Mouse (Mus musculus) lung, postnatal 36 days (tissue): Measurements from ENCODE around the gene Fkbp9.

Experiments
- DNase-seq: peaks from one replicate; pipeline ENCODE4 v3.0.0; 2022; ENCODE audit warnings: mixed read lengths

Fkbp9 gene

DNA sequence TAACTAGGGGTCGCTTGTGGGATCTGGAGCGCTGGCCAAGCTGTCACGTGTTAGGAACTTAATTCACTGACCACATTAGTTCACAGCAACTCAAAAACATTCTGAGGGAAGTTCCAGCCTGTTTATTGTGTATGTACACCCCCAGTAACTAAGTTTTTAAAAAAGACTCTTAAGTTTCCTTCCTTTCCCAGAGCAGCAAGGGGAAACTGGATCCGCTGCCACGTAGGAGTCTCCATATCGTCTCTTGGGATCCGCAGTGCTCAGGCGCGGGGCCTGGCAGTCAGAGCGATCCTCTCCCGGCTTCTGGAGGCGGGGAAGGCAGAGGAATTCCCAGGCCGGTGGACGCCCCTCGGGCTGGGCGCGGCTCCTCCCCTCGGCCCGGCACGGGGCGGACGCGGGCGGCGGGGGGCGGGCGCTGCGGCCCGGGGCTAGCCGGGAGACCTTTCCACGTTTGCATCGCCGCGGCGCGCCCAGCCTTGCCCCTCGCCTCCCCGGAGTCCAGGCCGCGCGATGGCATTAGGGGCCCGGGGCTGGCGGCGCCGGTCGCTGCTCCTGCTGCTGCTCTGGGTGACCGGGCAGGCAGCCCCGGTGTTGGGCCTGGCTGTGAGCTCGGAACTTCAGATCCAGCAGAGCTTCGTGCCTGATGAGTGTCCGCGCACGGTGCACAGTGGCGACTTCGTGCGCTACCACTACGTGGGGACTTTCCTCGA lies at the start of gene Fkbp9:
TSS of gene Fkbp9 (plus strand) at position 363 of the 710 bp plus-strand sequence.
- peak; percentile 88 for DNase-seq

GRCm38 (mm10) chr6:56783561-56784272 lies 48.1 kb upstream of the Fkbp9 start:
- no peak for DNase-seq

GRCm38 (mm10) chr6:56785068-56785467 lies 46.8 kb upstream of the Fkbp9 start:
- peak; percentile 33 for DNase-seq

GRCm38 (mm10) chr6:56787668-56788067 lies 44.2 kb upstream of the Fkbp9 start:
- DNase-seq, result no peak

- no peak for DNase-seq
These were observed 42.5 kb upstream of the Fkbp9 start for GRCm38 (mm10) chr6:56789336-56789735.

- no peak for DNase-seq
These were observed 37.0 kb upstream of the Fkbp9 start for GRCm38 (mm10) chr6:56794834-56795233.

DNA sequence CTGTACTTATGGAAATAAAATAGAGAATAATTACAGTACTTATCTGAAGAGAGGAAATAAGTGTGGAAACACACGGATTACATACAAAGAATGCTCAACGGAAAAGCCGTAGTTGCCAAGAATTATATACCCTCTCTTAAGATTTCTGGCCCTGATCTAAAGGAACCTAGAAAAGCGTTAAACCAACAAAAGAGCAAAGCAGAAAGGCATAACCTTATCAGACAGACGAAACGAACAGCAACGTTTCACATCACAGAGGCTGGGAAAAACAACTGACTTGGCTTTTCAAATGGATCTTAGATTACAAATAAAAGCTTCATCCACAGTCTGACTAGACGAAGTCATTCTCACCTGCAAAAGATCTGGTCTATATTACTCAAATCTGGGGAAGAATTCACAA lies 35.6 kb upstream of the Fkbp9 start:
- no peak for DNase-seq

DNA sequence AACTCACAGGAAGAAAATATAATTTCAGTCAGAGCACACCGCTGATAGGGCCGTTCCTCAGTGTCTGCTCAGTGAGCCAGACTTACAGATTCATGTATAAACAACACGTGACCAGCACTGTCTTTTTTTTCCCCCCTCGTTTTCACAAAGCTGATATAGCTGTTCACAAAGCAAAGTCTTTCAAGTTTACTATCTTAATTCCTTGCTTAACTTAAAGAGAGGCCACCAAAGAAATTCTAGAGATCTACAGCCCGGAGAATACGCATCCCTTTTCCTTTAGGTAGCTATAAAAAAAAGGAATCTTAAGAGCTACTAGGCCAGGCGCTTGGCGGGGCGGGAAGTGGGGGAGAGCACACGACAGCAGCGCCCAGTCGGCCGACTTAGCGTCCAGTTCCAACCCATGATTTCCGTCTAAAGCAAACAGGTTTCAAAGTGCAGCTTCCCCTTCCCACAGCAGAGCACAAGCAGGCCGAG lies 35.2 kb upstream of the Fkbp9 start:
- peak; percentile 60 for DNase-seq

GRCm38 (mm10) chr6:56797311-56798151 lies 34.3 kb upstream of the Fkbp9 start, which contains the start of gene Kbtbd2:
Gene Kbtbd2 (minus strand): TSS chr6:56797813.
- peak; percentile 96 for DNase-seq

DNA sequence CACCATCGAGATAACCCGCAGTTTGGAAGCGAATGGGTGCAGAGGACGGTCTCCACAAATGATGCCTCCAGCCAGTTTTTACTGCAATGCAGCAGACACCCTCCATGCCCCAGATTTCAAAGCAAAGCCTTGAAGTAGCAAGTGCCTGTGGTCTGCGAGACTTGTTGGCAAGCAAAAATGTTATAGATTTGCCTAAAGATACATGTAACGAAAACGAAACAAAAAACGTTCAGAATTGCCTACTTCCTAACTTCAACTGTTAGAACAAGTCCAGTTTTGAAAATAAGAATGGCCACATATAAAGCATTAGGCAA lies 33.8 kb upstream of the Fkbp9 start:
- no peak for DNase-seq

GRCm38 (mm10) chr6:56805026-56805425 lies 26.8 kb upstream of the Fkbp9 start:
- DNase-seq, result no peak

DNA sequence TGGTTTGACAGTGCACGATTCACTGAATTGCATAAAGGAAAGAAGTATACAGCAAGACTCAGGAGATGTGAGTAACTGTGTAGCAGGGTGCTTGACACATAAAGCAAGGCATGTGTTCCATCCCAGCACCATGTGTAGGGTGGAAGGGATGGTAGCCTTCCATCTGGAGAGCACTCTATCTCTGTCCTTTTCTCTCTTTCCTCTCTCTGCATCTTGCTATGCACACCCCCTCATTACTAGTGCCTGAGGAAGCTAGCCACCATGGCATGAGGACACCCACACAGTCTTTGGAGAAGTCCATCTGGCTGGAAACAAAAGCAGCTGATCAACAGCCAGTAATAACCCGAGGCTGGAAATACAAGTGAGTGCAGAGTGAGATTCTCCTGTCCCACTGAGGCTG lies 25.7 kb upstream of the Fkbp9 start:
- DNase-seq, result no peak

DNA sequence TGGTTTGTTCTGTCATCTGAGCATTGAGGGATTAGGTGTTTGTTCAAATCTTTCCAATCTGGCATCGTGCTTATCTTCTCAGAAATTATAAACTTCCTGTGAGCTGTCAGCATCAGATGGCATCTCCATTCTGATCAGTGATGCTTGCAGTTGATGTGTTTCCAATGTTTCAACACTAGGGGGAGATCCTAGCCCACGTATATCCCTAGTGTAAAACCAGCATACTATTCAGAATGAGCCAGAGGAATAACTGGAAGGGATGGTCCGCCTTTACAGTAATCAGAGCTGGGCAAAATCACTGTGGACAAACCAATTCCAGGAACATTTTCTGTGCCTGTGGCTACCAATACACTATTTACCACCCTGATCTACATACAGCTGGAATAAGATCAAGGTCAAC lies 23.2 kb upstream of the Fkbp9 start:
- peak; percentile 74 for DNase-seq

GRCm38 (mm10) chr6:56813332-56813731 lies 18.5 kb upstream of the Fkbp9 start:
- DNase-seq, result no peak

GRCm38 (mm10) chr6:56818436-56819123 lies 13.3 kb upstream of the Fkbp9 start:
- peak; percentile 77 for DNase-seq

- DNase-seq, result no peak
These were observed 12.8 kb upstream of the Fkbp9 start for GRCm38 (mm10) chr6:56819124-56819487.

DNA sequence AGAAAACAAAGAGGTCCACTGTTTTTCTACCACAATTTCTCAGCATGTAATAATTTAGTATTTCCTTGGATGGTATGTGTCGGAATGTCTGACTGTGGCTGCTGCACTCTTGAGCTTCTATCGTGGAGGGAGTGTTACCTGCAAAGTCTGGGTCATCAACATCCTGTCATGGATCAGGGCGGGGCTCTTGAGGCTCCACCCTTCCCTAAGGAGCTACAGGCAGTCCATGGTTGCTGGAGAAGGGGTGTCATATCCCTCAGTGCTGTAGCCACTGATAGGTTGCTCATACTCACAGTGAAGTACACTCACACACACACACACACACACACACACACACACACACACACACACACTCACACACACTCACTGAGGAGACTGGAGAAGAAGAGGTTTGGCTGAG lies 6.2 kb upstream of the Fkbp9 start:
- no peak for DNase-seq

DNA sequence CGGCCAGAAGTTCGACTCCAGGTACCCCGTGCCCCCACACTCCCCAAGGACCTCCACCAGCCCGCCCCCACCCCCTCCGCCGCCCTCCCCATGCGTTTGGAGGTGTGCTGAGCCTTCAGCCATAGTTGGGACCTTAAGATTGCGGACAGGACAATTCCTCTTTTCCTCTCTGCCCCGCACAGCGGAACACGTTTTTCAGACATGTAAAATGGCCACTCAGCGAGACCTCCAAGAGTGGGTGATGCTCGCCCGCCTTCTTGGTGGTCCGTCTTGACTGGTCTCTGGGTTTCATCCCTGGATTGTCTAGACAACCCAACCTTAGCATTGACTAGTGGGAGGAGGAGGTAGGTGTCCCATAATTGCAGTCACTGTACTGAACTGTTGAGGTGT lies 543 bp downstream of the Fkbp9 start:
- DNase-seq, result no peak

DNA sequence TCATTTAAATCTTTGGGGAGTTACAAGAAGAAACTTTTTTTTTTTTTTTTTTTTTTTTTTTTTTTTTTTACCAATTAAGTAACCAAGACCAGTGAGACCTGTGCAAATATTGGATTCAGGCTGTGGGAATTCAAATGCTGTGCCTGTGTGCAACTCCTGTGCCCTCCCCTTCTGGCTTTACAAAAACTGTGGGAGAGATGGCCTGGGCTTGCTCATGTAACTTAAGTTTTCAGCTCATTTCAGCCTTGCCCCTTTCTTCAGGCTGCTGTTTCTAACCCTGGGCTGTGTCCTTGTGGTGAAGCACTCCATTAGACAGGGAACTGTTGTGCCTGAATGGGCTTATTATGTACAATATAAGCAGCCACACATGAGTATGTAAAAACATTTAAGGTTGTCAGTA lies 971 bp downstream of the Fkbp9 start:
- DNase-seq, result no peak

DNA sequence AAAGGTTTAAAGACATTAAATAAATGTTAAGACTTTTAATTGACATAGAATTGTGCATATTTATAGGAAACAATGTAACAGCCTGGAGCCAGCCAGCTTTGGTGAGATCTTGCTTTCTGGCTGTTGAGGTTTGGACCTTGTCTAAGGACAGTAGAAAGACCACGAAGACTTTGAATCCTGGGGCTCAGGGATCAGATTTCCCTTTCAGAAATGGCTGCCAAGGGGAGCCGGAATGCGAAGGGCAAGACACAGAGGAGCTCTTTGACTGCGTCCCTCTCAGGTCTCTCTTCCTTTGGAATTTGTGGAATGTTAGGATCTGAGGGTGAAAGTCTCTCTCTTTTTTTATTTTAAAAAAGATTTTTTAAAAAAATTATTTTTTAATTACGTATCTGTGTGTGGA lies 2.9 kb downstream of the Fkbp9 start:
- DNase-seq, result no peak

- DNase-seq, result no peak
These were observed 3.7 kb downstream of the Fkbp9 start for GRCm38 (mm10) chr6:56835532-56835931.

DNA sequence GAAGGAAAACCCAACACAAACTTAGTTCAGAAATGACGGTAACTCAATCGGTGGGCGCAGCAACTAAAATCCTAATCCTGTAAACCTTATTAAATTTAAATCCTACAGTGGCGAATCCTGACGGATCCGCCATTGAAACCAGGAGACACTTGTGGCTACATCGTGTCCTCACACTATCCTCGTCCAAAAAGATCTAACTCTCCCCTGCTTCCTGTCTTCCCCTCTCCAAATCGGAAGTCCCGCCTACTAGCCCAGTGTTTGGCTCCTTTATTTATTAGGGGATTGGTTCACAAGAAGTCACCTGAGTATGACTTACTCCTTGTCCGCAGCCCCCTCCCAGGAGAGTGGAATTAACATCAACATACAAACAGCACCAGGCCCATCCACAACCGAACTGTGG lies 5.3 kb downstream of the Fkbp9 start:
- no peak for DNase-seq

DNA sequence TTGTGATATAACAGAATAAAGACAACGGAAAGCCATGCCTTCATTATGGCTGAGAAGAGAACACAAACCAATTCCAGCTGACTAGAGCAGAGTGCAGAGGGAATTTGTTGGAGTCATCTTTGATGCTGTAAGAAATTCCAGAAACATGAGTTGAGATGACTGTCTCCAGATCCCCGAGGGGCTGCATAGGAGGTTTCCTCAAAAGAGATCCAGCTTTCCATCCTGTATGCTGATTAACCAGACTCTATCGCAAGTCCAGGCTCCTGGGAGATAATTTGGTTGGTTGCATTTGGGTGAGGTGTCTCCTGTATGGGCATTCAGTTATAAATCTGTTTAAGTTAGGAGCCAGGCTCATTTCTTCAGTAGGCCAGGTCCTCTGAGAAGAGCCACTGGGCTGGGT lies 5.8 kb downstream of the Fkbp9 start:
- DNase-seq, result no peak
